23 mouse cellular contexts compared by ENCODE assay signal in the genomic region with DNA sequence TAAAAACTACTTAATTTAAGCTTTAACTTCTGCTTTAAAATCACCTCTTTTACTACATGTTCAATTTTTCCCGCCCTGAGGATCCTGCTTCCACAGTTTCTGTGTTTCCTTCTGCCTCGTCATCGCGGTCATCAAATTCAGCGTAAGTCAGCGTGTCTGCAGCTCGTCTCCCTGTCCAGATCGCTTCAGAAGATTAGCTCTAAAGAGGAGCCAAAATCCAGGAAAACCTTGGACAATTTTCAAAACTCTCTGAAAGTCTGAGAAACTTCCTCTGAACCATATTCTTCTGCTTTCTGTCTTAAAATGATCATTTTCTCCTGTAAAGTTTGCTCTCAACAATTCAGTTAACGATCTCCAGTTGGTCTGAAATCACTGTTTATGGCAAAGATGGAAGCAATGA.
DNase-seq lines count a peak whose midpoint lies in the region; ATAC-seq lines count a peak whose summit lies in the region.
"Had no signal": no experiment of that assay in that cellular context is flagged by ENCODE, and none has a peak within 500 bp of the region (broad histone marks: within the 10 kb centered on the region; RNA-seq: fewer than 3 reads in every experiment).

No protein-coding gene starts in this region.

- no peaks in the 10 kb centered on the region for H3K4me1 ChIP-seq in limb, embryonic 15.5 days
- H3K4me1 ChIP-seq: limb, embryonic 12.5 days; liver, embryonic 15.5 days; midbrain, embryonic 15.5 days had no signal

- peak; percentile 1 for DNase-seq in gastrocnemius, adult 18-20 months (ENCODE audit: low spot score)
- DNase-seq in gastrocnemius, postnatal 10 days = no peak
- DNase-seq in kidney, postnatal 4 days = peak; percentile 2 to 4
- no peak for DNase-seq in kidney, adult 8-10 months
- DNase-seq in adipocyte (ENCODE audit: low spot score) = peak; percentile 12
- DNase-seq in spleen, postnatal 10 days (ENCODE audit: low spot score in 2 of 2) = no peak
- DNase-seq: adrenal gland, adult 2 months; cerebellum, adult 9-10 months; heart, adult 18-20 months; heart, postnatal 36 days; kidney, adult 11 months; kidney, postnatal 36 days; layer of hippocampus, adult 9-11 months; lung, postnatal 10 days; right cerebral cortex, postnatal 14 days; thymus, adult 2 months had no signal

- H3K27ac ChIP-seq in limb, embryonic 15.5 days = 0 out of 2 replicates have a peak overlapping the region, but pooled peaks have one; percentile 17
- H3K27ac ChIP-seq: limb, embryonic 12.5 days; liver, embryonic 15.5 days; midbrain, embryonic 15.5 days had no signal

- H3K36me3 ChIP-seq in limb, embryonic 15.5 days = no peaks in the 10 kb centered on the region
- H3K36me3 ChIP-seq: limb, embryonic 12.5 days; liver, embryonic 15.5 days; midbrain, embryonic 15.5 days had no signal

- H3K4me2 ChIP-seq in limb, embryonic 15.5 days = 0 out of 2 replicates have a peak overlapping the region, but pooled peaks have one; percentile 5
- H3K4me2 ChIP-seq: limb, embryonic 12.5 days; liver, embryonic 15.5 days; midbrain, embryonic 15.5 days had no signal

- H3K9ac ChIP-seq in limb, embryonic 15.5 days = no peak overlapping the region
- H3K9ac ChIP-seq: limb, embryonic 12.5 days; liver, embryonic 15.5 days; midbrain, embryonic 15.5 days had no signal

- WGBS in limb, embryonic 15.5 days = 47% methylated on average over 9 of the region's 9 CpGs

- no peaks in the 10 kb centered on the region for H3K27me3 ChIP-seq in limb, embryonic 15.5 days
- H3K27me3 ChIP-seq: limb, embryonic 12.5 days; liver, embryonic 15.5 days; midbrain, embryonic 15.5 days had no signal

- no peaks in the 10 kb centered on the region for H3K9me3 ChIP-seq in limb, embryonic 15.5 days
- H3K9me3 ChIP-seq: limb, embryonic 12.5 days; liver, embryonic 15.5 days; midbrain, embryonic 15.5 days had no signal

- no peak for ATAC-seq in limb, embryonic 15.5 days (ENCODE audit: insufficient number of reproducible peaks, low FRiP score, low TSS enrichment, low read depth)
- ATAC-seq: forebrain, embryonic 16.5 days; hindbrain, embryonic 16.5 days; midbrain, embryonic 15.5 days had no signal

- no peak overlapping the region for H3K4me3 ChIP-seq in limb, embryonic 15.5 days
- H3K4me3 ChIP-seq: limb, embryonic 12.5 days; liver, embryonic 15.5 days; midbrain, embryonic 15.5 days; myocyte had no signal

Comparison
In these comparisons a context has a peak if more than half of its experiments do, and no peak if none do; other contexts are left out.
1. DNase-seq: peak in gastrocnemius, adult 18-20 months (single experiment), kidney, postnatal 4 days (2 of 2) and adipocyte (single experiment); none in gastrocnemius, postnatal 10 days (single experiment), kidney, adult 8-10 months (0 of 2) and spleen, postnatal 10 days (0 of 2).